Mouse (Mus musculus): ENCODE results near the gene Gfod1.

Gfod1 gene

DNA sequence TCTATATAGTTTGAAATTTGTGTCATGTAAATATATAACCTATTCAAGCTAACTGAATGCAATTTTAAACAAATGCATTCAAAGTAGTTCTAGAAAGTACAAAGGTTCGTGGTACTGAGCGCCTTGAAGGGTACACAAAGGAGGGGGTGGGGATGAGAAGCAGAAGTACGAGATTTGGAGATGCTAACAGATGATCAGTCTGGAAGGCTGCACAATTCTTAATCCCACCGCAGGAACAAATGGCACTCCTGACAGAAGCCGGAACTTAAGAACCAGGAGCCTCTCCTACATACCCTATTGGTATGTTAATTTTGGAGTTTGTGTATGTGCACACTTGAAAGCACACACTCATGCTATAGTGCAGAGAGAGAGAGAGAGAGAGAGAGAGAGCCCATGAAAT lies 4.8 kb downstream of the Gfod1 start:
- no peak for DNase-seq (ENCODE audit: low spot score in 2 of 2)

DNA sequence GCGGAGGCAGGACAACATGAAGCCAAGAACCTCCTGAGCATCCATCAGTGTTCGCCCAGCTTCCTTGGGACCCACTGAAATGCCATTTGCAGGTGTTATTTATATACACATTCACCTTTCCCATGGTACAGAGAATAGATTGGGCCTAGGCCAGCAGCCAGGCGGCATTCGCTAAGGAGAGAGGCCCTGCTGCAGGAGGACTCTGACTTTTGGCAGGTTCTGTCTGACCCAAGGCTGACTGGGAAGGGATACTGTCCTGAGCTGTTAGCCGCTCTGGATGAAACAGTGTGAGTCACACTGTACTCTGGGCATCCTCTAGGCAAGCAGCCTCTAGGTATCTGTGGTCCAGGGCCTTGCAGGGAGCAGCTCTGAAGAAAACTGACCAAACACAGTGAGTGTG lies 6.4 kb downstream of the Gfod1 start:
- no peak for DNase-seq (ENCODE audit: low spot score in 2 of 2)

DNA sequence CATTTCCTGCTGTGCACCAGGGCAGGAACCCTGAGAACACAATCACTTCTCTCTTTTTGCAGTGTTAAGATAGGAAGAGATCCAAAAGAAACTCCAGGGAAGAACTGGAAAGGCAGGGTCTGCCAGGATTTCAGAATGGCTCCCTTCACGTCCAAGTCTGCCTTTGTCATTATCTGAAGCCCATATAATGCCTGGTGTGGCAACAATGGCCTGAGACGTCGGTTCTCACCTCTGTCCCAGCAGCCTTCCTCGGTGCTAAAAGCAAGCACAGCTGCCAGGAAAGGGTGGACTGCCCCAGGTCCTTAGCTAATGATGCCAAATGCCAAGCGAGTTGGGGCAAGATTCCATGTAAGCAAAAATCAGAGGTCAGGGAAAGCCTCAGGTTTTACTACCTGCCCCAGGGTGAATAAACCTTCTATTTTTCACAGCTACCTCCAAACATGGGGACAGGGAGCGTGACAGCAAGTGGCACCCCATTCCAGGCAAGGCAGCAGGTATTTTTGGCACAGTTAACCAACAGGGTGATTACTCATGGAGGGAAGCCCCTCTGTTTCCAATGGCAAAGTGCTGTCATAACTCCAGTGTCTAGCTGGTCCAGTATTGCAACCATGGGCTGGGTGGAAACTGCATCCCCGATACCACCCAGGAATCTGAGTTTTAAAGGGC lies 7.7 kb downstream of the Gfod1 start:
- no peak for DNase-seq (ENCODE audit: low spot score in 2 of 2)

DNA sequence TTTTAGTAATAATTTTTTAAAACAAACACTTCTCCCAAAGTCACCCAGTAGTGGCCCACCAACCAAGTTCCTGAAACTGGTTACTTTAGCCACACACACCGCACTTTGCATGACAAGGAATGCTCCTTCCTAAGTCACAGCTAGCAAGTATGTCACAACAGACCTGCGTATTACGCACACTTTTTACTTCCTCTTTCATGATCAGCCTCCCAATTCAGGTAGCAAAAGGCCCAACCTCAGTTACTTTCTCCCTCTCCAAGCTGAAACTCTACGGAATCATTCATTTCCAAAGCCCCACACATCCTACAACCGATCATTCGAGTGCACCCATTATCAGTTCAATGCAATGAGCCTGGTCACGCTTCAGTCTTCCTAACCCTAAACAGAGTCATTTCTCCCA lies 8.3 kb downstream of the Gfod1 start:
- DNase-seq (ENCODE audit: low spot score in 2 of 2): no peak

DNA sequence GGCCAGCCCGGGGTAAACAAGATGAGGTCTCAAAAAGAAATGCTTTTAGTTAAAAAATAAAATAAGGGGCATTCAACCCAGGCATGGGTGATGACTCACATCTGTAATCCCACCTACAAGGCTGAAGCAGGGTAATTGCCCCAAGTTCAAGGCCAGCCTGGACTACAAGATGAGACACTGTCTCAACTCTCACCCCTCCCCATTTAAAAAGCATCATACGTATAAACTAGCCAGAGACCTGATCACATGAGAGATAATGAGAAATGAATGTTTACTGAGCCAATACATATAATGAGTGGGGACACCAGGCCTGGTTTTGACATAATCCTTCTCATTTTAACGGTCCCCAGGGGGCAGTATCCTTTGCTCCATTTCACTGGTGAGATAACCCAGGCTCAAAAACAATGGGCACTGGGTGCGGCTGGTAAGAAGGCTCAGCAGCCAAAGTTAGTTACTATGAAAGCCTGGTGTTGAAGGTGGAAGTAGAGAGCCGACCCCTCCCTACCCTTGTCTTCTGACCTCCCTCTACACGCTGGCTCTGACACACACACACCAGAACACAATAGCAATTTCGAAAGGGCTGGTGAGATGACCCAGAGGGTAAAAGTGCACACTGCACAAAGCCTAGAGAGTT lies 8.9 kb downstream of the Gfod1 start:
- no peak for DNase-seq (ENCODE audit: low spot score in 2 of 2)

DNA sequence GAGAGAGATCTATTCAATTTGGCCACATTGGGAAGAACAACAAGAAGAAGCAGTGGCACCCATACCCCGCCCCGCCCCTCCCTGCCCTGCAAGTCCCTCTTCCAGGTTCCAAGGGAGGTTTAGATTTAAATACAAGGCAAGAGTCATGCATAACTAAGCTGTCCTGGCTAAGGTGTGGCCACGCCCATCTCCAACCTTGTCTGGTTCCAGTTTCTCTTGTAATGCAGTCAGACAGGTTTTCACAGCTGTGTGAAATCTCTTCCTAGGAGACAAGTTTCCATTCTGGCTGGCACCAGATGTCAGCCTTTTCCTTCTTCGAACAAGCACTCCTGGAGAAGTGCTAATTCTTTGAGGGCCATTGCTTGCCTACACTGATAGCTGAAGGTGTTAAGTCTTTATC lies 11.1 kb downstream of the Gfod1 start:
- DNase-seq (ENCODE audit: low spot score in 2 of 2): no peak

DNA sequence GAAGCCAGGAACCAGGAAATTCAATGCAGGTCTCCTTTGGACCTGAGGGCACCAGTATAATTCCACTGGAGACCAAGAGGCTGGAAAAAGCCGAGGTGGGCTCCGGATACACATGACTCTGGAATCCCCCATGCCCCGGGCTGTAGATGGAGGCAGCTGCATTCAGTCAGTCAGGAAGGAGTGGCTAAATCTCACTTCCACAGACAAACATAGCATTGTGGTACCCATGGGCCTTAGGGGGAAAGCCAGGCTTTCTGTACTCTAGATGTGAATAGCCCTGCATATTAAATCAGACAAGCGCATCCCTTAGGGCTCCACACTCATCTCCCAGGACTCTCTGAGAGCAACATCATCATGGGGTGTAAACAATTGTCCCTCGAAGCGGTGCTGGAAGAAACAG lies 14.9 kb downstream of the Gfod1 start:
- no peak for DNase-seq (ENCODE audit: low spot score in 2 of 2)

DNA sequence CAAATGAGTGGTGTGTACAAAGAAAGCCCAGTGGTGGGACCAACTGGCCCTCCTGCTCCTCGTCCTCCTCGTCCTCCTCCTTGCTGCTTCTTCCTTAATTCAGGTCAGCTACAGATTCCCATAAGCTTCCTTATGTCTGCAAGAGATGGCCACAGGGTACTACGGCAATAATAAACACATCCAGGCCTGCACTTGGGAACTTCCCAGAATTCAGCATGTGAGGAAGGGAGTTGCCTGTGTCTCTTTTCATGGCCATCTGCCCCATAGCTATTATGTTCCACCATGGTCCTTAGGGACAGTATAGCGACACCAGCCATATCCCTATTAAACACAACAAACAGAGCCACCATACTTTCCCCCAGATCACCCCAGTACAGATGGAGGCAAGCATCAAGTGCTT lies 15.5 kb downstream of the Gfod1 start:
- DNase-seq (ENCODE audit: low spot score in 2 of 2): no peak

DNA sequence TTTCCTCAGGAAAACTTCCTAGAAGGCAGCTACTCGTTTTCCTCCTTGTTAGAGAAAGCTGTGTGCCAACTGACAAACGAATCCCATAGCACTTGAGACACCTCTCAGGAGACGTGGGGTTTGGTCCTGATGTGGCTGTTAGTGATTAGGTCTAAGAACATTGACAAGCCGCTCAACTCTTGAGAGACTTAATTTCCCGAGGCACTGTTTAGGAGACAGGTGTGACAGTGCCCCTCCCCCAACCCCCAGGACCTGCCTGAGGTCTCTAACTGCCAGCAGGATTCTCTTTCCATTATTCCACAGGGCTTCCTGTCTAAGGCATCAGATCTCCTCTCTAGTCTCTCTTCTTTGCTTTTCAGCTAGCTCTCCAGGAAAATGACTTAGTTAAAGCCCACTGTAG lies 15.9 kb downstream of the Gfod1 start:
- DNase-seq (ENCODE audit: low spot score in 2 of 2): no peak

DNA sequence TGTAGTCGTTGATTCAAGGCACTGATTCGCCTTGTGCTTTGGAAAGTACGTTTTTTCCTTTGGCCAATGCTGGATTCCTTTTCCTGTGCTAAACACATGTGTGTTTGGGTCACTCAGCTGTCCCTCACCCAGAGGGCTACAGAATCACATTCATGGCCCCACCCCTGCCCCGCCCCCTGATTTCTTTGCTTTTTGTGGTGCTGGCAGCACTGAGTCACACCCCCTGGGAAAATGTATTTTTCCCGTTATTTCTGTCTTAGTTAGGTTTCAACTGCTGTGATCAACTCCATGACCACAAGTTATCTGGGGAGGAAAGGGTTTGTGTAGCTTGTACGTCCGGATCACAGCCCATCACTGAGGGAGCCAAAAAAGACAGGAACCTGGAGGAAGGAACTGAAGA lies 17.1 kb downstream of the Gfod1 start:
- DNase-seq (ENCODE audit: low spot score in 2 of 2): no peak

DNA sequence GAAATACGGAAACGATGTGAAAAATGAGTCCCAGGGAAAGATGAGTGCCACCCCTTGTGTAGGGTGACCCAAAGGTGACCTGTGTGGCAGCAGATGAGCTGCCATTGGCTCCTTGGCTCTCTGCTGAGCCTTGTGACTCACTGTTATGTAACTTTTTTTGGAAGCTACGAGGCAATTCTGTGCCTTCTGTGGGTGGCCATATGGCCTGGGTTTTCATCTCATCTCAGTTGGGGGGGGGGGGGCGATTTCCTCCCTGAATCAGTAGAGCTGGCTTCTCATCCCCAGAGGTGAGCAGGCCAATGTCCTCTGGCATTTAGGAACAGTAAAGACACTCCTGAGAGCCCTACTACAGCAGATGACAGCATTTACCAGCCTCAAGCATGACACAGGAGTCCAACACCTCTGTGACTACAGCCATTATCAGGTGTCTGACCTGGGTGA lies 19.2 kb downstream of the Gfod1 start:
- DNase-seq (ENCODE audit: low spot score in 2 of 2): no peak

DNA sequence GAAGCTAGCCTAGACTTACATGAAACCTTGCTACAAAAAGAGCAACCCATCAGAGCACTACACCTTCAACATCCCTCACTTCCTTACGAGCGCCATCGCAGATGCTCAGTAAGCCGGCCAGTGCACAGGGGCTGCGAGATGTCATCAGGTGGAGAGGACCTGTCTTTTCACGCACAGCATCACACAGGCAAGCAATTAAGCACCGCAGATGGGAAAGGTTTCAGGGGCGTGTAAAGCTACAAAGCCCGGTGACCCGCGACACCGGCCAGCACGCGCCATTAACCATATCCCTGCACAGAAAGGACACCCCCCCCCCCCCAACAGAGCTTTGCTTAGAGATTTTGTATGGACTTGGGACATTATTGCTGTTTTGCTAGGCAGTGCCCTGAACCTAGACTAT lies 30.1 kb downstream of the Gfod1 start:
- no peak for DNase-seq (ENCODE audit: low spot score in 2 of 2)

DNA sequence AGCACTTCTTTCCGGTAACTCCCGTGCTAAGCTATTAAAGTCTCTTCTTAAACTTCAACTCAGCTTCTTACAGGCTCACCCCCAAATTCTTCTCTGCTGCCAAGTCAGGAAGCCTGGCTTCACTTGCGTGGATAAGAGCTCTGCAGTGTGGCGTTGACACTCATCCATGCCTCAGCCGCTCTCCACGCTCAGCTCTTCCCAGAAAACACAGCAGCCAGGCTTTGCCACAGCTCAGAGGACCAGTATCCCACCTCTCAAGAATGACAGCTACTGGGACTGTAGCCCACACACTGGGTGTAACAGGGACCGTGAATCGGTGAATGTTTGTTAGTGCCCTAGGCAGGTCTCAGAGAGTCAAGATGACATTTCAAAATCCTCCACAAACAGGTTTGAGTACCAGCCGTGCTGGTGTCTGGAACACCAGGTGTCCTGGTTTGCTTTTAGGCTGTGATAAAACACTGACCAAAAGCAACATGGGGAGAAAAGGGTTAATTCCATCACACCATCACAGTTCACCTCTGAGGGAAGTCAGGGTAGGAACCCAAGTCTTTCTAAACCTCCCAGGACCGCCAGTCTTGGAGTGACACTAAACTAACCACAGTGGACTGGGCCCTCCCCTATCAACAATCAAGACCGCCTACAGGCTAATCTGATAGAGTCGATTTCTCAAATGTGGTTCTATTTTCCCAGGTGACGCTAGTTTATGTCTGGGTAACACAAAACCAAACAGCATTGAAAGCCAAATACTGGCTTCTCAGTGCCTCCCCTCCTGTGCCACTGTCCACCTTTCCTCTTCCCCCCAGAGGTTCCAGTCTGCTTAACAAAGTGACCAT lies 31.5 kb downstream of the Gfod1 start:
- no peak for DNase-seq (ENCODE audit: low spot score in 2 of 2)

DNA sequence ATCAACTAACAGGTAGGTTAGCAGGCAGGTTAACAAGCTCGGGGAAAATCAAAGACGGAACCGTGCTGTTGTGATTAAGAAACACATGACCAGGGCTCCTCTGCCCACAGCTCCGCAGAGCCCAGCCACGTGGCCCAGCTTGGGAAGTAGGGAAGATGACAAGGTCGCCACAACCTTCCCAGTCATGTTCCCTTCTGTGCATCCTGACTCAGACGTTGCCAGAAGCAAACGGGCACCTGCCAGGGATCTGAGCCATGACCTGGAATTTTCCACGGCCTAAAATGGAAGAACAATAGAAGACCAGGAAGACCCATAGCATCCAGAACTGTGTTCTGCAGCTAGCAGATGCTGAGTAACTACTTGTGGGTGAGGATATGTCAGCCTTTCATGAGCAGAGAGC lies 32.5 kb downstream of the Gfod1 start:
- DNase-seq (ENCODE audit: low spot score in 2 of 2): no peak

DNA sequence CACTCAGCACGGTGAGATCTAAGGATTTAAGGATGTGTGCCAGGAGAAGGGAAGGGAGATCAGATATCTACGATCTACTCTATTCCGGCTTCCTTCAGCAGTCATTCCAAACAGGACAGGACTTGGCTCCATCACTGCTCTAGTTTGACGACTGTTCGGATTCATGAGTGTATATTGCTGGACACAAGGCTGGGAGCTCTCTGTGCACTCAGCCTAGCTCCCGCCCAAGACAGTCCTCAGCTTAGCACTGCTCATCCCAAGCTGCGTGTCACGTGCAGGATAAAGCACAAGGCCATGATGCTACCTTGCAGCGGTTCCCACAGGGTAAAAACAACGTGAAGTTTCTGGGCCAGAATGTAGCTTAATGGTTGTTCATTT lies 33.8 kb downstream of the Gfod1 start:
- DNase-seq (ENCODE audit: low spot score in 2 of 2): no peak

DNA sequence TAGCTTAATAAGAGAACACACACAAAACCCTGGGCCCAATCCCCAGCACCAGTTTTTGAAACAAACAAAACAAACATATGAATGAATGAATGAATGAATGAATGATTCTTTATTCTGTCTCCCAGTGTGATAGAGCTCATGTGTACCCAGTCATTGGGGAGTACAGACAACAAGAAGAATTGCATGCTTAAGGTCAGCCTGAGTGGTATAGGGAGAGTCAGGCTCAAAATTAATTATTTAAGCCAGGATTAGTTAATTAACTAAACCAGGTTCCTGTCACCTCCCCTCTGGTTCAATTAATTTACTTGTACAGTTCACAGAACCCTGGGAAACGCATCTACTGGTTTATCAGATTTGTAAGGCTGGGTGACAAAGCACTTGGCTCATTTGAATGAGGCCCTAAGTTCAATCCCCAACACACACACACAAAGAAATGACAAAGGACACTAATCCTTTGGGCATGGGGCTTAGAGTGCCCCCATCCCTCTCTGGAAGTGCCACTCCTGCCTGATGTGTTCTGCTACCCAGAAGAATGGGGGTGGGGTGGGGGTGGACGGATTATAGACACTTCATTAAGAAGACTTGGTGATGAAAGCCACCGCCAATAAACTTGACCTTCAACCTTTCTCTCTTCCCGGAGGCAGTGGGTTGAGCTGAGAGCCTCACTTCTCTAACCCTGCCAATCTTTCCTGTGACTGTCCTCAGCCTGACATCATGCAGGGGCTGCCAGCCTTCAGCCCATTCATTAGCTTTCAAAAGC lies 34.3 kb downstream of the Gfod1 start:
- DNase-seq (ENCODE audit: low spot score in 2 of 2): no peak

DNA sequence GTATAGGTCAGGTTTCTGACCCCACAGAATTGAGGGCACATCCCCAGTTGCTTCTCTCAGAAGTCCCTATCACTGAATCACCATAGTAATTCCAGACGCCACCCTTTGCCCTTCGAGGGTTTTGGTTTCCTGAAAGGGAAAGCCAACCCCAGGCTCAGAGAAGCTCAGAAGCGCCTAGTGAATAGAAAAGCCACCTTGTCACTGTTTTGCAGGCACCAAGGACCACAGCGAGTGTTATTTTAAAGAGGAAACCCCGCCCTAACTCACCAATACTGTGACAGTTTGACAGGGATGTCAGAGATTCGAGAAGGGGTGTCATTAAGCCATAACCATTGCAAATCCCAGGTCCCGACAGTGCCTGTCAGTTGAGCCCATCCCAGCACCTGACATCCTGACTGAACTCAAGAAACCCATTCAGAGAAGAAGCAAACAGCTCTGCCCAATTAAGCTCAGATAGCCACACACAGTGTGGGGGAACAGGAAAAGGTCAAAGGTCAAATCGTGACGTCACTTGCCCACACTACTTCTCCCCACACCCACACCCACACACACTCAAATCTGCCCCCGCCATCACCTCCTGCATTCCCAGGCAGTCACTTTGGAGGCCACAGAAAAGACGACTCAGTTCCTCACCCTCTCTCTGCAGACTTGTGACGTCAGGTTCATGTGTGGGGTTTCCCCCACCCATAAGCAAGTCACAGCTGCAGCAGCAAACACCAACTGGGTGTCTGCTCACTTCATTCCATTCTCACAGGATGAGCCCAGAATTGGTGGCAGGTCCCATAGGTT lies 35.2 kb downstream of the Gfod1 start:
- no peak for DNase-seq (ENCODE audit: low spot score in 2 of 2)

DNA sequence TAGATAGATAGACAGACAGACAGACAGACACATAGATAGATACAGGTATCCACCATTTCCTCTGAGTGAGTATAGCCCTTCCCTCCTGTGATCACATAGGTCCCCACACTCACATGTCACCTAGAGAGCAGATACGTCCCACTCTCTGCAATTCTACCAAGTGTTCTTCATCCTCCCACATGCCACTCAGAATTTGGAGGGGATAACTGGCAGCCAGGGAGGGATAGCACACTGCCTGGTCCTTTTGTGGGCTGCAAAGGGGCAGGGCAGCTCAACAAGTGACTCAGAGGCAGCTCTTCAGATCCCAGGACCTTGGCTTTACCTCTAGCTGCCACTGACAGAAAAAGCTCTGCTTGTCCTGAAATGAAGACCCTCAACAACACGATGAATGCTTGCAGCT lies 36.1 kb downstream of the Gfod1 start:
- no peak for DNase-seq (ENCODE audit: low spot score in 2 of 2)

DNA sequence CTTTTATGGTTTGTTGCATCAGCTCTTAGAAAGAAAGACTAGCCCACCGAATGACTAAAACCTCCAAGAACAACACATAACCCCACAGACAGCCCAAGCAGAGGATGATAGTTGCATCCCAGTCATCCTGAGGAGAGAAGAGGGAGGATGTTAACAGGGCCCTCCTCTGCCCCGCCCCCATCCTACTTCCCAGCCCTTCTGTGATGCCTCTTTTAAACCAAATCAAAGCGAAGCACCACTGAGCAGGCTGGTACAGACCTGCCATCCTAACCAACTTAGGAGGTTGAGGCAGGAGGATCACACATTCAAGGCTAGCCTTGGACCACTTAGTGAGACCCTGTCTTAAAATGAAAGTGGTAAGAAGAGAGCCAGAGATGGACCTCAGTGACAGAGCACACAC lies 36.8 kb downstream of the Gfod1 start:
- DNase-seq (ENCODE audit: low spot score in 2 of 2): no peak

DNA sequence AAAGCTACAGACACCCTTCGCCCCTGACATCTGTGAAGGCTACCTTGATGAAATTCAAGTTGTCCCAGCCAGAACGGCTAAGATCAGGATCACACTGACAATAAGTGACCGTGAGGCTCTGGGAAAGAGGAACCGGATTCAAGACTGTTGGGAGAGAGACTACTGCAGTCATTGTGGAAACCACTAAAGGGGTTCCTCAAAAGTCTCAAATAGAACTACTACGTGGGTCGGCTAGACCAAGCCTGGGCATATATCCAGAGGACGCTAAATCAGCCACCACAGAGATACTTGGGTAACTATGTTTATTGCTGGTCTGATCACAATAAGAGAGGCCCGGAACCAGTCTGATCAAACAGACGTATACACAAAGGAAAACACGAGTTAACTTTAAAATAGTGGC lies 37.6 kb downstream of the Gfod1 start:
- DNase-seq (ENCODE audit: low spot score in 2 of 2): no peak

DNA sequence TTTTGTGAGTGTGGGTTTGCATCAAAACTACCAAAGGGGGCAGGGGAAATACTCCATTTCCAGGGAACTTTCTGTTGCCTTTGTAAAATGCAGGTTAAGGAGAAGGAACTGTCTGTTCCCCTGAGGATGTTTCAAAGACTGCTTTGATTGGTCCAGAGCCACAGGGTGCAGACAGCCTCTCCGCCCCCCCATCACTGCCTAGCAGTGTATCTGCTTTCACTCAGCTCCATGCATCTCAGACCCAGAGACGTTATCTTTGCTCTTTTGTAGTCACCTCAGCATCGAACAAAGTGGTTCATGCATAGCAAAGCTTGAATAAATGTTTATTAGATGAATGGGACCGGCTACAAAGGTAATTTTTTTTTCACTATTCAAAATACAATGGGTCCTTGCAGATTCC lies 38.9 kb downstream of the Gfod1 start:
- DNase-seq (ENCODE audit: low spot score in 2 of 2): no peak

DNA sequence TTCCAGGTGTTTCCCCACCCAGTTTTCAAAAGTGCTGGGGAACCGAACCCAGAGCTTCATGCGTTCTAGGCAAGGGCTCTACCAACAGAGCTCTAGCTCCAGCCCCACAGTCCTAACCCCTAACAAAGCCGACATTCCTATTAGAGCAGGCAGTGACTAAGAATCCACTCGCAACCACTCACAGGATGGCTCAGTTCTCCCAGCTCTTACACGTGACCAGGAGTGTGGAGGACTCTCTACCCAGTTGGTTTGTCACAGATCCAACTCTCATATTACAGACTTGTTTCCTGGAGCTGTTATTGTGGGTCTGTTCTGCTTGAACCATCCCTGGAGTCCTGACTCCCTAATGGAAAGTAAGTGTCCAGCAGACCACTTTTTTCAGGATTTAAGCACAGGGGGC lies 40.3 kb downstream of the Gfod1 start:
- DNase-seq (ENCODE audit: low spot score in 2 of 2): no peak
